Mouse (Mus musculus) megakaryocyte, embryonic 14.5 days (primary cell): ENCODE measurements at regions not wholly inside any gene's neighbourhood (a gene's known extent, or its start where the extent isn't known, plus 50 kb on each side); places are given as distances from the start of the nearest gene placed in this dataset.

Experiments used
- FLI1 ChIP-seq: IDR thresholded peaks from 2 replicates; pipeline ENCODE4 v1.6.1; 2012; ENCODE audit warnings: low read length, inconsistent platforms, mixed read lengths
- GATA1 ChIP-seq: IDR thresholded peaks from 3 replicates; pipeline ENCODE4 v1.6.1; 2012; ENCODE audit warnings: mixed read lengths, low read length, inconsistent platforms, borderline replicate concordance

DNA sequence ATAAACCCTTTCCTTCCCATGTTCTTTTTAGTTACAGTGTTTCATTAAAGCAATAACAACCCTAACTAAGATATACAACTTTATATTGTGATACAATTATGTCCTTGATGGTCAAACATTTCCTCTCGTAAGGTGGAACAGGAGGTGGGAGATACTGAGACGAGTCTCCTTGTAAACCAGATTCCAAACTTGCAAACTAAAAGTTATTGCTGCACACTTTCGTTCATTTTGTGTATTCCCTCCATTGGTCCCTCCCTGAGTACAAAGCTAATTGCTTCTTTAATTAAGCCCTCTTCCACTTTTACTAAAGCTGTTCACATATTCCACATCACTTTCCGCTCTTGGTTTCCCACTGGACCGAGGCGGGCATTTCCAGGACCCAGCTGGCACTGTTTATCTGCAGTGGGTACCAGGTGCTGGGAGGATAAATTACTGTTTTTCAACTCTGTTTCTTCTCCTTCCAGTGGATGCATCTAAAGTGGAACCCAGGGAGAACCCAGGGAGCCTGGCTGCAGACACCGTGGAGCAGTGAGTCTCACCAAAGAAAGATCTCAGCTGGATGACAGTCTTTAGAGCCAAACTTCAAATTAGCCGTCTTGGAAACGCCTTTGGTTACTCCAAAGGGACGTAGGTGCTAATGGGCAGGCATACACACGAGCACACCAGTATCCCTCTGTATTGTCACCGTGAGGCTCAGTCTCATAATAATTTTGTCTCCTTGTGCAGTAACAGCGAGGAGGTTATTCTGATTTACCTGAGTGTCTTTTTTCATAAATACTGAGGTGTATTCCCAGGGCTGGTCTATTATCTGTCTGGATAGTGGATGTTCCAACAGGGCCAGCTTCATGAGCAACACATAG is 95.5 kb upstream of the Cpsf6 start:
- no peak for TF ChIP-seq GATA1
- TF ChIP-seq FLI1, result no peak
